Mouse (Mus musculus): ENCODE results near the gene Cdkn1a. TPM values are rescaled to one million over a fixed set of nuclear protein-coding genes. Genes with fewer than 3 reads are reported as not detected.

Gene Cdkn1a
- polyA plus RNA-seq, 1 experiment from 2014 or later, result 16.5 TPM

DNA sequence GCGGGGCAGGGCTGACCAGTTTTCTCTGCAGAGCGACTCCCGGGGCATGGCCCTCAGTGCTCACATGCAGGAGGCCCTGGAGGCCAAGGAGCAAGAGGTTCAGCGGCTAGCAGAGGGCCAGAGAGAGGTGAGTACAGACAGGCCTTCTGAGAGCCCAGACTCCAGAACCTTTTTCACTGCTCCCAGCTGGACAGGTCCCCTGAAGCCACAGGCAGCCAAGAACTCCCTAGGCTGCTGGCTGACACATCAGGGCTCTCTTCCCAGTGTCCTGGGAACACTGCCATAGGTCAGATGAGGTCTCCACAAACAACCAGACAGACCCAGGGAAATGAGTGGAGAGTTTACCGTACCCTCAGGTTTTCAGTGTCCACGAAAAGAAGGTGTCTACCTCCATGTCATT is 45.5 kb downstream of the Cdkn1a start:
- no peak overlapping the region for H3K9ac ChIP-seq (ENCODE audit: low read depth, low read length)
- H3K4me3 ChIP-seq (ENCODE audit: low read depth, low read length), result no peak overlapping the region
- WGBS (ENCODE audit: insufficient replicate concordance), result 68% methylated on average over 6 of the region's 6 CpGs
- no peaks in the 10 kb centered on the region for H3K4me1 ChIP-seq (ENCODE audit: control insufficient read depth, low read depth, low read length)
- H3K36me3 ChIP-seq (ENCODE audit: control insufficient read depth, insufficient read depth), result no peaks in the 10 kb centered on the region
- H3K27ac ChIP-seq (ENCODE audit: low read length), result no peak overlapping the region
- no peaks in the 10 kb centered on the region for H3K9me3 ChIP-seq (replicated peaks; ENCODE audit: control insufficient read depth, low read length)
- ATAC-seq (ENCODE audit: low read depth), result no peak
- no peak overlapping the region for H3K4me2 ChIP-seq (ENCODE audit: low read depth, low read length)
- no peaks in the 10 kb centered on the region for H3K27me3 ChIP-seq (ENCODE audit: control insufficient read depth, insufficient read depth, low read depth, low read length)

DNA sequence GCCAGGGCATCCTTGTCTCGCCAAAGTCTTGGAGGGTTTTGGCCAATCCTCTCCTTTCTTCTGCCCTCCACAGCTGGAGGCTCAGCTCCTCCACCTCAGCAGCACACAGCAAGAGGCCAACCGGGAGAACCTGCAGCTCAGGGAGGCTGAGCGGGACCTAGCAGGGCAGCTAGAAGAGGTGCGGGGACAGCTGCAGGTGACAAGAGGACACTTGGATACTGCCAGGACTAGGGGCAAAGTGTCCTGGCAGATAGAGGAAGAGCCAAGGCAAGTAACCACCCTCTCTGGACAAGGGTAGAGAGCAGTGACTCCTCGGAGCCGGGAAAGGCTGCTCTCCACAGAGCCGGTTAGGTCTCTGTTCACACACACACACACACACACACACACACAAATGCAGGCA is 47.1 kb downstream of the Cdkn1a start:
- no peak overlapping the region for H3K4me2 ChIP-seq (ENCODE audit: low read depth, low read length)
- H3K9ac ChIP-seq (ENCODE audit: low read depth, low read length), result no peak overlapping the region
- no peaks in the 10 kb centered on the region for H3K36me3 ChIP-seq (ENCODE audit: control insufficient read depth, insufficient read depth)
- H3K27ac ChIP-seq (ENCODE audit: low read length), result no peak overlapping the region
- H3K4me1 ChIP-seq (ENCODE audit: control insufficient read depth, low read depth, low read length), result no peaks in the 10 kb centered on the region
- H3K27me3 ChIP-seq (ENCODE audit: control insufficient read depth, insufficient read depth, low read depth, low read length), result no peaks in the 10 kb centered on the region
- WGBS (ENCODE audit: insufficient replicate concordance), result 77% methylated on average over 7 of the region's 7 CpGs
- H3K4me3 ChIP-seq (ENCODE audit: low read depth, low read length), result no peak overlapping the region
- no peaks in the 10 kb centered on the region for H3K9me3 ChIP-seq (replicated peaks; ENCODE audit: control insufficient read depth, low read length)
- no peak for ATAC-seq (ENCODE audit: low read depth)

DNA sequence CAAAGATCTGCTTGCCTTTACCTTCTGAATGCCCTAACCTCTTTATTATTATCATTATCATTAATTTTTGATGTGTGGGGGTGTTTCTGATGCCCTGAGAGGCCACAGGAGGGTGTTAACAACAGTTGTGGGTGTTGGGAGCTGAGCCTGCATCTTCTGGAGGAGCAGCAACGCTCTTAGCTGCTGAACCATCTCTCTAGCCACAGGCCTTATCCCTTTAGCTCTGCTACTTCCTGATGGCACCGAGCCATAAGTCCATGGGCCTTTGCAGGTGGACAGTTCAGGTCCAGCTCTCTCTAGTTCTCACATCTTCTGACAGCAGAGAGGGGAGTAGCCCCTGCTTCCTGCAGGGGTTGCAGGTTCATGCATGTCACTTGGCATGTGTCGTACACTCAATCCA is 50.8 kb downstream of the Cdkn1a start:
- 60% methylated on average over 3 of the region's 3 CpGs for WGBS (ENCODE audit: insufficient replicate concordance)
- no peak for ATAC-seq (ENCODE audit: low read depth)
- H3K4me3 ChIP-seq (ENCODE audit: low read depth, low read length), result no peak overlapping the region
- no peaks in the 10 kb centered on the region for H3K27me3 ChIP-seq (ENCODE audit: control insufficient read depth, insufficient read depth, low read depth, low read length)
- no peak overlapping the region for H3K4me2 ChIP-seq (ENCODE audit: low read depth, low read length)
- H3K27ac ChIP-seq (ENCODE audit: low read length), result no peak overlapping the region
- H3K9me3 ChIP-seq (replicated peaks; ENCODE audit: control insufficient read depth, low read length), result no peaks in the 10 kb centered on the region
- no peak overlapping the region for H3K9ac ChIP-seq (ENCODE audit: low read depth, low read length)
- no peaks in the 10 kb centered on the region for H3K36me3 ChIP-seq (ENCODE audit: control insufficient read depth, insufficient read depth)
- H3K4me1 ChIP-seq (ENCODE audit: control insufficient read depth, low read depth, low read length), result no peaks in the 10 kb centered on the region

DNA sequence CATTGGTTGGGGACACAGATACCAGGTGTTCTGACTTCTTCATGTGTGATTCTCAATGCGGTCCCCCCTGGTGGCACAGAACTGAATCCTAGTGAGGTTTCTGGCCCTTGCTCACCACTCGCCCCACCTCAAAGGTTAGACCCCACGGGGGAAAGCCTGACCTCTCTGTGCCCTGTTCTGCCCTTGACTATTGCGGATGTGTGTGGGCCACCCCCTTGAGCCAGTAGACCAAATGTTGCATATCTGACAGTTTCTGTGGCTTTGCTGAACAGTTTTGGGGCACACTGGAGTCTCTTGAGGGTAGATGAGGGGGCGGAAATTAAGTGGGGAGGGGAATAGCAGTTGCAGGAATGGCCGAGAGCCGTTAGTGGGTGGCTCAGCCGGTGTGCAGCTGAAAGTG is 52.5 kb downstream of the Cdkn1a start:
- no peak overlapping the region for H3K27ac ChIP-seq (ENCODE audit: low read length)
- no peaks in the 10 kb centered on the region for H3K27me3 ChIP-seq (ENCODE audit: control insufficient read depth, insufficient read depth, low read depth, low read length)
- H3K4me3 ChIP-seq (ENCODE audit: low read depth, low read length), result no peak overlapping the region
- no peaks in the 10 kb centered on the region for H3K9me3 ChIP-seq (replicated peaks; ENCODE audit: control insufficient read depth, low read length)
- peaks cover 2% of the 10 kb centered on the region; the same call in 1 of the 2 replicates for H3K4me1 ChIP-seq (ENCODE audit: control insufficient read depth, low read depth, low read length)
- ATAC-seq (ENCODE audit: low read depth), result no peak
- H3K9ac ChIP-seq (ENCODE audit: low read depth, low read length), result no peak overlapping the region
- H3K36me3 ChIP-seq (ENCODE audit: control insufficient read depth, insufficient read depth), result no peaks in the 10 kb centered on the region
- H3K4me2 ChIP-seq (ENCODE audit: low read depth, low read length), result no peak overlapping the region
- 67% methylated on average over 8 of the region's 8 CpGs for WGBS (ENCODE audit: insufficient replicate concordance)

GRCm38 (mm10) chr17:29145101-29145500 is 54.3 kb downstream of the Cdkn1a start:
- 73% methylated on average over 12 of the region's 12 CpGs for WGBS (ENCODE audit: insufficient replicate concordance)
- Histone ChIP-seq H3K4me1 (ENCODE audit: control insufficient read depth, low read depth, low read length) (peaks cover 2% of the 10 kb centered on the region; the same call in 1 of the 2 replicates), H3K9ac (ENCODE audit: low read depth, low read length) (no peak overlapping the region), H3K9me3 (replicated peaks; ENCODE audit: control insufficient read depth, low read length) (no peaks in the 10 kb centered on the region), H3K36me3 (ENCODE audit: control insufficient read depth, insufficient read depth) (no peaks in the 10 kb centered on the region), H3K27ac (ENCODE audit: low read length) (no peak overlapping the region), H3K4me3 (ENCODE audit: low read depth, low read length) (no peak overlapping the region), H3K4me2 (ENCODE audit: low read depth, low read length) (no peak overlapping the region), H3K27me3 (ENCODE audit: control insufficient read depth, insufficient read depth, low read depth, low read length) (no peaks in the 10 kb centered on the region)
- no peak for ATAC-seq (ENCODE audit: low read depth)

GRCm38 (mm10) chr17:29147273-29147672 is 56.5 kb downstream of the Cdkn1a start:
- WGBS (ENCODE audit: insufficient replicate concordance), result 62% methylated on average over 14 of the region's 14 CpGs
- Histone ChIP-seq H3K9ac (ENCODE audit: low read depth, low read length) (no peak overlapping the region), H3K27me3 (ENCODE audit: control insufficient read depth, insufficient read depth, low read depth, low read length) (no peaks in the 10 kb centered on the region), H3K4me2 (ENCODE audit: low read depth, low read length) (no peak overlapping the region), H3K4me3 (ENCODE audit: low read depth, low read length) (no peak overlapping the region), H3K4me1 (ENCODE audit: control insufficient read depth, low read depth, low read length) (peaks cover 2% of the 10 kb centered on the region; the same call in 1 of the 2 replicates), H3K36me3 (ENCODE audit: control insufficient read depth, insufficient read depth) (no peaks in the 10 kb centered on the region), H3K27ac (ENCODE audit: low read length) (no peak overlapping the region), H3K9me3 (replicated peaks; ENCODE audit: control insufficient read depth, low read length) (no peaks in the 10 kb centered on the region)
- no peak for ATAC-seq (ENCODE audit: low read depth)

DNA sequence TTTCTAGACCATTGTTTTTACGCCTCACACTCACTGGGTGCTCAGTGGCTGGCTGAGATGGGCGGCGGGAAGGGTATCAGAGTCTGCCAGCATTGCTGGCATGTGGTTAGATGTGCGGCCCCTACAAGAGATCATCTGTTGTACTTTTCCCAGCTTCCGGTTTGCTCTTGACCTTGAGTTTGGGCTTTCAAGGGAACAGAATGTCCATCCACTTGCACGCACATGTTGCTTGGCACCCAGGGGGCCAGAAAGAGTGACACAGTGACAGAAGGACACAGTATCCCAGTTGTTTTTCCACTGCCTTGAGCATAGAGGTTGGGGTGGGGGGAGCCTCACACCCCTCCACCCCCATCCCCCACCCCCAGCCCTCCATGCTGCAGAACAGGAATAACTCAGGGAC is 57.0 kb downstream of the Cdkn1a start:
- H3K4me1 ChIP-seq (ENCODE audit: control insufficient read depth, low read depth, low read length), result peaks cover 2% of the 10 kb centered on the region; the same call in 1 of the 2 replicates
- no peak overlapping the region for H3K4me2 ChIP-seq (ENCODE audit: low read depth, low read length)
- H3K27me3 ChIP-seq (ENCODE audit: control insufficient read depth, insufficient read depth, low read depth, low read length), result no peaks in the 10 kb centered on the region
- ATAC-seq (ENCODE audit: low read depth), result no peak
- no peaks in the 10 kb centered on the region for H3K36me3 ChIP-seq (ENCODE audit: control insufficient read depth, insufficient read depth)
- H3K27ac ChIP-seq (ENCODE audit: low read length), result no peak overlapping the region
- no peak overlapping the region for H3K9ac ChIP-seq (ENCODE audit: low read depth, low read length)
- 62% methylated on average over 6 of the region's 6 CpGs for WGBS (ENCODE audit: insufficient replicate concordance)
- no peaks in the 10 kb centered on the region for H3K9me3 ChIP-seq (replicated peaks; ENCODE audit: control insufficient read depth, low read length)
- H3K4me3 ChIP-seq (ENCODE audit: low read depth, low read length), result no peak overlapping the region

DNA sequence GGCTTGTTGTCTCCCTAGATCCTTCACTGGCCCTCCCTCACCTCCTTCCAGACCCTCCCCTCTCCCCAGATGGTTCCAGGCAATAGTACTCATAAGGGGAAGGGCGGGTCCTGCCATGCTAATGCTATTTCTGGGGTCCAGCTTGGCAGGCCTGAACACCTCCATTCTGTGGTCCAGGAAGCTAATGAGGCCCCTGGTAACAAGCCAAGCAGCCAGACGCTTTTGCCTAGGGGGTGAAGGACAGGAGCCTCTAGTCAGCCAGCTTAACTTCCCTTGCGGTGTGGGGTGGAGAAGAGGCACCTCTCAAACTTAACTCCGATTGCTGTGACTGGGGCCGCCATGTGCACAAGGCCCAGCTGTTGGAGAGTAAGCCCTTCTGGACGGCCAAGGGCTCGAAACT is 59.0 kb downstream of the Cdkn1a start:
- no peak overlapping the region for H3K27ac ChIP-seq (ENCODE audit: low read length)
- H3K4me2 ChIP-seq (ENCODE audit: low read depth, low read length), result no peak overlapping the region
- no peak for ATAC-seq (ENCODE audit: low read depth)
- WGBS (ENCODE audit: insufficient replicate concordance), result 45% methylated on average over 7 of the region's 7 CpGs
- H3K4me3 ChIP-seq (ENCODE audit: low read depth, low read length), result no peak overlapping the region
- no peaks in the 10 kb centered on the region for H3K36me3 ChIP-seq (ENCODE audit: control insufficient read depth, insufficient read depth)
- H3K4me1 ChIP-seq (ENCODE audit: control insufficient read depth, low read depth, low read length), result peaks cover 2% of the 10 kb centered on the region; the same call in 1 of the 2 replicates
- no peaks in the 10 kb centered on the region for H3K27me3 ChIP-seq (ENCODE audit: control insufficient read depth, insufficient read depth, low read depth, low read length)
- H3K9ac ChIP-seq (ENCODE audit: low read depth, low read length), result no peak overlapping the region
- H3K9me3 ChIP-seq (replicated peaks; ENCODE audit: control insufficient read depth, low read length), result no peaks in the 10 kb centered on the region

All from liver, embryonic 16.5 days (tissue).